Mouse (Mus musculus) embryonic facial prominence, embryonic 14.5 days (tissue): ENCODE data around the gene Nhlrc3. TPM values are rescaled to one million over a fixed set of nuclear protein-coding genes. Genes with fewer than 3 reads are reported as not detected.

Source experiments
- ATAC-seq: fragments of 200-750 bp; cut with Nextera tagmentation; 2 replicates; pipeline ENCODE4 v1.8.0; 2017; ENCODE audit warnings: low read depth, moderate number of reproducible peaks, moderate TSS enrichment
- DNase-seq: peaks from one replicate; pipeline ENCODE4 v3.0.0-alpha.2; 2015; ENCODE audit warnings: low spot score
- H3K27ac ChIP-seq: fragments of 300-500 bp; sonication (generic); replicated peaks from 2 replicates; pipeline ENCODE4 v1.5.1; 2014; ENCODE audit warnings: low read depth, mild to moderate bottlenecking, low read length, moderate library complexity
- H3K27me3 ChIP-seq: fragments of 300-500 bp; sonication (generic); replicated peaks from 2 replicates; pipeline ENCODE4 v1.6.1; 2014; ENCODE audit warnings: low read length; ENCODE audit not compliant: control insufficient read depth, insufficient read depth
- H3K36me3 ChIP-seq: fragments of 300-500 bp; sonication (generic); 2 replicates; pipeline ENCODE4 v1.6.1; 2014; ENCODE audit warnings: low read length, mixed read lengths; ENCODE audit not compliant: control insufficient read depth, insufficient read depth
- H3K4me1 ChIP-seq: fragments of 300-500 bp; sonication (generic); 2 replicates; pipeline ENCODE4 v1.6.1; 2014; ENCODE audit warnings: antibody characterized with exemption, low read length; ENCODE audit not compliant: control insufficient read depth, insufficient read depth
- H3K4me2 ChIP-seq: fragments of 300-500 bp; sonication (generic); 2 replicates; pipeline ENCODE4 v1.6.1; 2014; ENCODE audit warnings: low read depth, mild to moderate bottlenecking, low read length, moderate library complexity, mixed read lengths
- H3K4me3 ChIP-seq: fragments of 300-500 bp; sonication (generic); 2 replicates; pipeline ENCODE4 v1.5.1; 2014; ENCODE audit warnings: low read depth, mild to moderate bottlenecking, low read length
- H3K9ac ChIP-seq: fragments of 300-500 bp; sonication (generic); 2 replicates; pipeline ENCODE4 v1.6.1; 2014; ENCODE audit warnings: low read depth, mild to moderate bottlenecking, low read length, moderate library complexity, mixed read lengths
- H3K9me3 ChIP-seq: fragments of 300-500 bp; sonication (generic); 2 replicates; pipeline ENCODE4 v1.6.1; 2016; ENCODE audit warnings: low read length; ENCODE audit not compliant: control insufficient read depth
- WGBS: fragments of 180-500 bp; shearing (Covaris S2); extraction: QIAGEN DNeasy Blood & Tissue Kit; methylation state at CpG from one replicate; pipeline ENCODE4 v1.1.7; 2014; 5-methylcytosine and 5-hydroxymethylcytosine counted together
- polyA plus RNA-seq: library from polyadenylated mRNA; unstranded; fragments of >200 nt; fragmentation: Nextera tagmentation; extraction: Ambion mirVana; gene quantifications from 2 replicates; pipeline ENCODE4 v1.2.1, GENCODE M21; 2014

Gene Nhlrc3
- polyA plus RNA-seq = 10.2 and 10.6 TPM in 2 replicates

GRCm38 (mm10) chr3:53463046-53463764 lies at the start of gene Nhlrc3, which contains the start of gene Proser1:
TSS of gene Nhlrc3 (minus strand) at chr3:53463332.
TSS of gene Proser1 (plus strand) at chr3:53463666.
- H3K4me1 ChIP-seq = peaks cover 18% of the 10 kb centered on the region
- peak within 1 kb of the TSS; percentile 86 for H3K4me3 ChIP-seq
- under 1% methylated on average over 40 of the region's 52 CpGs for WGBS
- DNase-seq (peak; percentile 99), ATAC-seq (peak; percentile 98)
- peak within 1 kb of the TSS; percentile 89 for H3K27ac ChIP-seq
- H3K36me3 ChIP-seq = peaks cover 18% of the 10 kb centered on the region
- H3K9ac ChIP-seq = peak within 1 kb of the TSS; percentile 95
- H3K27me3 ChIP-seq = no peaks in the 10 kb centered on the region
- H3K4me2 ChIP-seq = peak within 1 kb of the TSS; percentile 80
- no peaks in the 10 kb centered on the region for H3K9me3 ChIP-seq

DNA sequence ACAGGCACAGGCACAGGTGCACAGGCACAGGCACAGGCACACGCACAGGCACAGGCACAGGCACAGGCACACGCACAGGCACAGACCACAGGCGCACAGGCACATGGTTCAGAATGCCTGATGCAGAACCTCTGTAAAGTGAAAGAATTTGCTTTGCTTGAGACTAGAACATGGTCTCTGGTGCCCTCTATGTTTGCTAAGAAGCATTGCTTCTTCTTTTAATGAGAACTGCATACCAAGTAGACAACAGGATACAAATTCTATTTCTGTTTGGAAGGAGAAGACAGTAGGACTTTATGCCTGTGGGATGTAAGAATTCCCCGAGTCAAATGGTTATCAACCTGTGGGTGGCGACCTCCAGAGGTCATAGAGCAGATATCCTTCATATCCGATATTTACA lies 39.3 kb upstream of the Nhlrc3 start:
- DNase-seq = peak; percentile 44

GRCm38 (mm10) chr3:53498351-53498905 lies 35.3 kb upstream of the Nhlrc3 start:
- Histone ChIP-seq H3K4me3 (no peak overlapping the region), H3K4me1 (0 out of 2 replicates have a peak, but pooled peaks cover 6% of the 10 kb centered on the region), H3K36me3 (no peaks in the 10 kb centered on the region), H3K9ac (no peak overlapping the region), H3K9me3 (no peaks in the 10 kb centered on the region), H3K4me2 (no peak overlapping the region), H3K27ac (no peak overlapping the region), H3K27me3 (no peaks in the 10 kb centered on the region)
- no peak for ATAC-seq
- no peak for DNase-seq
- WGBS = 76% methylated on average over 6 of the region's 6 CpGs

More for the DNA sequence above, 39.3 kb upstream of the Nhlrc3 start:
- Histone ChIP-seq H3K4me2 (no peak overlapping the region), H3K4me3 (no peak overlapping the region), H3K4me1 (0 out of 2 replicates have a peak, but pooled peaks cover 6% of the 10 kb centered on the region), H3K27me3 (no peaks in the 10 kb centered on the region), H3K9ac (no peak overlapping the region), H3K27ac (no peak overlapping the region), H3K36me3 (no peaks in the 10 kb centered on the region), H3K9me3 (no peaks in the 10 kb centered on the region)
- ATAC-seq = peak; percentile 53; the same call in 1 of the 2 replicates
- WGBS = 65% methylated on average over 6 of the region's 6 CpGs

DNA sequence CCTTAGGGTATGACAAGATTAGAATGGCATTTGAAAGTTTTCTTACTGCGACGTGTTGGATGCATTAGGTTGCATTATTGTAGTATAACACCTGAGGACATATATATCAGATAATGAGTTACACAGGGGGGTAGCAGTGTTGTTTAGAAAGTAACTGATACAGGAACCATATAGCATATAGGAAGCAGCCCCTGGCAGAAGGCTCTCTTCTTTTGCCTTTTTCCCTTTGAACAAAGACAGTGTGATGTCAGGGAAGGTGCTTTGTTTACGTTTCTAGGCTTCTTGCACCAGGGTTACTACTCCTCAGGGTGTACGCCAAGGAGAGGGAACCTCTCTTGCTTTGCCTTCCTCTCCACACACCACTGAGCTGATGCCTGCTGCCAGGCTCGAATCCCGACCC lies 25.2 kb upstream of the Nhlrc3 start, which contains the start of gene Stoml3:
TSS of gene Stoml3 (plus strand) at position 301 of the 400 bp plus-strand sequence.
- H3K27ac ChIP-seq = no peak within 1 kb of the TSS
- H3K4me1 ChIP-seq = 0 out of 2 replicates have a peak, but pooled peaks cover 6% of the 10 kb centered on the region
- H3K9me3 ChIP-seq = no peaks in the 10 kb centered on the region
- no peak for ATAC-seq
- H3K9ac ChIP-seq = no peak within 1 kb of the TSS
- H3K4me2 ChIP-seq = no peak within 1 kb of the TSS
- 0 out of 2 replicates have a peak, but pooled peaks cover 2% of the 10 kb centered on the region for H3K36me3 ChIP-seq
- DNase-seq = no peak
- 68% methylated on average over 6 of the region's 6 CpGs for WGBS
- no peak within 1 kb of the TSS for H3K4me3 ChIP-seq
- H3K27me3 ChIP-seq = no peaks in the 10 kb centered on the region

GRCm38 (mm10) chr3:53486996-53487576 lies 24.0 kb upstream of the Nhlrc3 start:
- 0 out of 2 replicates have a peak, but pooled peaks have one; percentile 19 for ATAC-seq
- H3K9me3 ChIP-seq = no peaks in the 10 kb centered on the region
- no peak overlapping the region for H3K4me3 ChIP-seq
- H3K9ac ChIP-seq = no peak overlapping the region
- DNase-seq = no peak
- no peak overlapping the region for H3K27ac ChIP-seq
- H3K4me1 ChIP-seq = 0 out of 2 replicates have a peak, but pooled peaks cover 6% of the 10 kb centered on the region
- H3K36me3 ChIP-seq = peaks cover 10% of the 10 kb centered on the region
- H3K4me2 ChIP-seq = no peak overlapping the region
- no peaks in the 10 kb centered on the region for H3K27me3 ChIP-seq
- 64% methylated on average over 9 of the region's 9 CpGs for WGBS

GRCm38 (mm10) chr3:53486561-53486960 lies 23.4 kb upstream of the Nhlrc3 start:
- Histone ChIP-seq H3K9ac (no peak overlapping the region), H3K4me2 (no peak overlapping the region), H3K27ac (no peak overlapping the region), H3K4me3 (no peak overlapping the region), H3K36me3 (peaks cover 14% of the 10 kb centered on the region), H3K4me1 (0 out of 2 replicates have a peak, but pooled peaks cover 6% of the 10 kb centered on the region), H3K27me3 (no peaks in the 10 kb centered on the region), H3K9me3 (no peaks in the 10 kb centered on the region)
- ATAC-seq (peak; percentile 60; the same call in 1 of the 2 replicates), DNase-seq (peak; percentile 48)
- WGBS = 62% methylated on average over 10 of the region's 10 CpGs

DNA sequence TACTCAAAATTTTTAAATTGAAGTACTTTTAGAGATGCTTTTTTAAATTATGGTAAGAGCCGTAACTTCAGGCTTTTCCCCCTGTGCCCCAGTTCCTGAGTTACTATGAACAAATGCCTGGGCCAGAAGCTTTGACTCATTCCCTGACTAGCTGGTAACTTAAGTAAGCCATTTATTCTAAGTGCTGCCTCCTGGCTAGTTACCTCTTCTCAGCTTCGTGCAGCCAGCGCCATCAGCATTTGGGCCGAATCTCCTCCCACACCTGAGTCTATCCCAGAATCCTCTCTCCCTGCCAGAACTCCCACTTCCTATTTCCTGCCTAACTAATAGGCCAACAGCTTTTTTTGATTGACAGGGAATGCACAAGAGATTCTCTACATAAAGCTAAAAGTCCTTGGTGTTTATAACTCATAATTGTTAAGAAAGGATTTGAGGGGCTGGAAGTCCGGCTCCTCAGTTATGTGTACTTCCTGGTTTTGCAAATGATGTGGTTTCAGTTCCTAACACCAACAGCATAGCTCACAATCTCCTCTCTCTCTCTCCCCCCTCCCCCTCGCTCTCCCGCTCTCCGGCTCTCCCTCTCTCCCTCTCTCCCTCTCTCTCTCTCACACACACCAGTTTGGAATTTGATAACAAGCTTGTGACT lies 20.4 kb upstream of the Nhlrc3 start:
- Histone ChIP-seq H3K4me1 (0 out of 2 replicates have a peak, but pooled peaks cover 6% of the 10 kb centered on the region), H3K27ac (no peak overlapping the region), H3K9me3 (no peaks in the 10 kb centered on the region), H3K4me2 (no peak overlapping the region), H3K36me3 (peaks cover 43% of the 10 kb centered on the region), H3K27me3 (no peaks in the 10 kb centered on the region), H3K4me3 (no peak overlapping the region), H3K9ac (no peak overlapping the region)
- DNase-seq (no peak), ATAC-seq (no peak)
- 88% methylated on average over 8 of the region's 8 CpGs for WGBS

GRCm38 (mm10) chr3:53478419-53479046 lies 15.4 kb upstream of the Nhlrc3 start:
- Histone ChIP-seq H3K4me3 (no peak overlapping the region), H3K4me2 (no peak overlapping the region), H3K36me3 (peaks cover 90% of the 10 kb centered on the region), H3K27me3 (no peaks in the 10 kb centered on the region), H3K27ac (no peak overlapping the region), H3K4me1 (no peaks in the 10 kb centered on the region), H3K9me3 (no peaks in the 10 kb centered on the region), H3K9ac (no peak overlapping the region)
- no peak for ATAC-seq
- 97% methylated on average over 30 of the region's 30 CpGs for WGBS
- DNase-seq = no peak
